Mouse (Mus musculus) hindbrain, embryonic 11.5 days (tissue): Measurements from ENCODE around the gene Epha4. TPM values are rescaled to one million over a fixed set of nuclear protein-coding genes. Genes with fewer than 3 reads are reported as not detected.

ENCODE experiments used
- ATAC-seq: fragments of 200-750 bp; cut with Nextera tagmentation; 2 replicates; pipeline ENCODE4 v1.8.0; 2017; ENCODE audit warnings: mild to moderate bottlenecking, moderate TSS enrichment, moderate library complexity; ENCODE audit not compliant: low FRiP score
- DNase-seq: peaks from one replicate; pipeline ENCODE4 v3.0.0-alpha.2; 2015; ENCODE audit warnings: low spot score
- H3K27ac ChIP-seq: fragments of 300-500 bp; sonication (generic); 2 replicates; pipeline ENCODE4 v1.5.1; 2014; ENCODE audit warnings: mild to moderate bottlenecking, low read depth, low read length
- H3K27me3 ChIP-seq: fragments of 300-500 bp; sonication (generic); 2 replicates; pipeline ENCODE4 v1.6.1; 2014; ENCODE audit warnings: mild to moderate bottlenecking, low read length, moderate library complexity, mixed read lengths; ENCODE audit not compliant: control insufficient read depth, insufficient read depth
- H3K36me3 ChIP-seq: fragments of 300-500 bp; sonication (generic); 2 replicates; pipeline ENCODE4 v1.6.1; 2014; ENCODE audit warnings: mild to moderate bottlenecking, low read length, moderate library complexity, mixed read lengths; ENCODE audit not compliant: control insufficient read depth, insufficient read depth
- H3K4me1 ChIP-seq: fragments of 300-500 bp; sonication (generic); replicated peaks from 2 replicates; pipeline ENCODE4 v1.6.1; 2014; ENCODE audit warnings: low read length, mixed read lengths; ENCODE audit not compliant: control insufficient read depth, insufficient read depth
- H3K4me2 ChIP-seq: fragments of 300-500 bp; sonication (generic); replicated peaks from 2 replicates; pipeline ENCODE4 v1.6.1; 2014; ENCODE audit warnings: mild to moderate bottlenecking, low read depth, low read length
- H3K4me3 ChIP-seq: fragments of 300-500 bp; sonication (generic); 2 replicates; pipeline ENCODE4 v1.5.1; 2014; ENCODE audit warnings: low read depth, low read length
- H3K9ac ChIP-seq: fragments of 300-500 bp; sonication (generic); 2 replicates; pipeline ENCODE4 v1.6.1; 2014; ENCODE audit warnings: low read depth, low read length
- H3K9me3 ChIP-seq: fragments of 300-500 bp; sonication (generic); 2 replicates; pipeline ENCODE4 v1.6.1; 2016; ENCODE audit warnings: low read length; ENCODE audit not compliant: control insufficient read depth
- WGBS: fragments of 180-500 bp; shearing (Covaris S2); extraction: QIAGEN DNeasy Blood & Tissue Kit; methylation state at CpG from one replicate; pipeline ENCODE4 v1.1.7; 2014; 5-methylcytosine and 5-hydroxymethylcytosine counted together
- polyA plus RNA-seq: library from polyadenylated mRNA; unstranded; fragments of >200 nt; fragmentation: Nextera tagmentation; extraction: Ambion mirVana; gene quantifications from 2 replicates; pipeline ENCODE4 v1.2.1, GENCODE M21; 2014

Gene Epha4
- polyA plus RNA-seq, 1 experiment from 2014 or later, result 25.9 TPM

DNA sequence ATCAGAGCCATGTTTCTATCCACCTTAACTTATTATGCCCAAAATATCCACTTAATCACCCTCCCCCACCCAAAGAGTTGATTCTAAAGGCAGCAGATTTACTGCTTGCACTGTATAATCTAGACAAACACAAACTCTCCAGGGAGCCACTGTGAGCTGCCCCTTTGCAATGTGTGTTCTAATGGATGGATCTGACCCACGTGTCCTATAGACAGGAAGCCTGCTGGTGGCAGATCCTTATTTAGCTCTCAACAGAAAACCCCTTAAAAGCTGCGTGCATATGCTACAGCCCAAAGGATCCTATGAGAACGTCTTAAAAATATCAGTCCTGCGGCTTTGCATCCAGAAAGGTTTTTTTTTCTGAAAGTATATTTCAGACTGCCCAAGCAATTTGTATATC, 98.0 kb downstream of the Epha4 start:
- Histone ChIP-seq H3K36me3 (no peaks in the 10 kb centered on the region), H3K4me1 (no peaks in the 10 kb centered on the region), H3K9ac (no peak overlapping the region), H3K27ac (no peak overlapping the region), H3K4me2 (no peak overlapping the region), H3K9me3 (no peaks in the 10 kb centered on the region), H3K27me3 (no peaks in the 10 kb centered on the region), H3K4me3 (no peak overlapping the region)
- no peak for DNase-seq
- no peak for ATAC-seq
- 54% methylated on average over 4 of the region's 4 CpGs for WGBS

GRCm38 (mm10) chr1:77412871-77413669, 101.8 kb downstream of the Epha4 start:
- no peak overlapping the region for H3K9ac ChIP-seq
- WGBS, result 48% methylated on average over 9 of the region's 9 CpGs
- no peaks in the 10 kb centered on the region for H3K36me3 ChIP-seq
- H3K27me3 ChIP-seq, result no peaks in the 10 kb centered on the region
- H3K9me3 ChIP-seq, result no peaks in the 10 kb centered on the region
- no peak overlapping the region for H3K27ac ChIP-seq
- no peak for ATAC-seq
- H3K4me2 ChIP-seq, result no peak overlapping the region
- no peak for DNase-seq
- H3K4me1 ChIP-seq, result peaks cover 3% of the 10 kb centered on the region
- H3K4me3 ChIP-seq, result no peak overlapping the region

GRCm38 (mm10) chr1:77412285-77412684, 102.6 kb downstream of the Epha4 start:
- DNase-seq (no peak), ATAC-seq (no peak)
- Histone ChIP-seq H3K4me3 (no peak overlapping the region), H3K27me3 (no peaks in the 10 kb centered on the region), H3K9ac (no peak overlapping the region), H3K4me1 (peaks cover 3% of the 10 kb centered on the region), H3K4me2 (no peak overlapping the region), H3K36me3 (no peaks in the 10 kb centered on the region), H3K9me3 (no peaks in the 10 kb centered on the region), H3K27ac (no peak overlapping the region)
- 84% methylated on average over 13 of the region's 13 CpGs for WGBS

GRCm38 (mm10) chr1:77411222-77411621, 103.7 kb downstream of the Epha4 start:
- Histone ChIP-seq H3K4me1 (peaks cover 3% of the 10 kb centered on the region), H3K36me3 (no peaks in the 10 kb centered on the region), H3K4me3 (no peak overlapping the region), H3K4me2 (no peak overlapping the region), H3K9ac (no peak overlapping the region), H3K27me3 (no peaks in the 10 kb centered on the region), H3K27ac (no peak overlapping the region), H3K9me3 (no peaks in the 10 kb centered on the region)
- ATAC-seq, result no peak
- WGBS, result 89% methylated on average over 4 of the region's 4 CpGs
- DNase-seq, result no peak

- Histone ChIP-seq H3K4me3 (no peak overlapping the region), H3K4me1 (peaks cover 3% of the 10 kb centered on the region), H3K9me3 (no peaks in the 10 kb centered on the region), H3K9ac (no peak overlapping the region), H3K27ac (no peak overlapping the region), H3K4me2 (no peak overlapping the region), H3K27me3 (no peaks in the 10 kb centered on the region), H3K36me3 (no peaks in the 10 kb centered on the region)
- WGBS, result 66% methylated on average over 2 of the region's 2 CpGs
- ATAC-seq, result no peak
- no peak for DNase-seq
Measured at GRCm38 (mm10) chr1:77410716-77411115, 104.2 kb downstream of the Epha4 start.

DNA sequence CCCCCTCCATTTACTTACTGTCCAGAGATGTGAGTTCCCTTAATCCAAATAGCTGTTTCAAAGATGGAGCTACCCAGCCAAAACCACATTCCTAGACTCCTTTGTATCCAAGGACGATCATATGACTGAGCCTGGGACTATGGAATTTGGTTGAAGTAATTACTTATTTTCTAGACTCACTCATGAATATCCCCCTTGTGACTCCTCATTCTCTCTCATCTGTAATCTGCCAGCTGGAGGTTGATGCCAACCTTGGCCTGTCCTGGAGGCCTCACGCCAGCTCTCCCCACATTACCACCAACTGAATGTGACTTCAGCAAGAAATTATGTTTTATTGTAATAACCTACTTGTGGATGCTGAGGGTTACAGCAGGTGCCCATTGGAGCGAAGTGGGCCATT, 104.7 kb downstream of the Epha4 start:
- DNase-seq, result no peak
- H3K4me2 ChIP-seq, result no peak overlapping the region
- no peak overlapping the region for H3K27ac ChIP-seq
- no peaks in the 10 kb centered on the region for H3K27me3 ChIP-seq
- no peaks in the 10 kb centered on the region for H3K36me3 ChIP-seq
- 0 out of 2 replicates have a peak, but pooled peaks have one; percentile 30 for ATAC-seq
- WGBS, result 41% methylated on average over 3 of the region's 3 CpGs
- H3K9ac ChIP-seq, result no peak overlapping the region
- H3K4me3 ChIP-seq, result no peak overlapping the region
- H3K9me3 ChIP-seq, result no peaks in the 10 kb centered on the region
- peaks cover 3% of the 10 kb centered on the region for H3K4me1 ChIP-seq

DNA sequence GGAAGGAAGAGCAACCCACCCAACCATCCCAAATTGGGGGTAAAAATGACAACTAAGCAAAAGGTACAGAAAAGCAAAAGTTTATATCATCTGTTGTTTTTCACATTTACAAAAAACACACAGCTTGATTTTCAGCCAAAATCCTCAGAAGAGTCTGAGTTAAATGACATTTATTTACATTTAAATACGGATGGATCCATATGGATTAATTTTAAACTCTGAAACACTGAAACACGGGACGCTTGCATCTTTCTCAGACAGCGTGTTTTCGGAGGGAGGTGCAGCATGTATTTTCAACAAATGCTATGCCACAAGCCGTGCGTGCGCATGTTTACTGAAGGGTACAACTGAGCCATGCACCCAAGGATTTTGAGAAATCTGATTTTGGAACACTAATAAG, 105.4 kb downstream of the Epha4 start:
- Histone ChIP-seq H3K36me3 (no peaks in the 10 kb centered on the region), H3K4me3 (no peak overlapping the region), H3K4me2 (no peak overlapping the region), H3K9ac (no peak overlapping the region), H3K9me3 (no peaks in the 10 kb centered on the region), H3K4me1 (peaks cover 3% of the 10 kb centered on the region), H3K27me3 (no peaks in the 10 kb centered on the region), H3K27ac (no peak overlapping the region)
- WGBS, result 95% methylated on average over 8 of the region's 8 CpGs
- ATAC-seq, result no peak
- no peak for DNase-seq

- peaks cover 3% of the 10 kb centered on the region for H3K4me1 ChIP-seq
Measured at GRCm38 (mm10) chr1:77407417-77407816, 107.5 kb downstream of the Epha4 start.

GRCm38 (mm10) chr1:77406631-77407030, 108.3 kb downstream of the Epha4 start:
- H3K27ac ChIP-seq, result no peak overlapping the region
- H3K4me3 ChIP-seq, result no peak overlapping the region
- no peaks in the 10 kb centered on the region for H3K36me3 ChIP-seq
- DNase-seq (no peak), ATAC-seq (no peak)
- H3K27me3 ChIP-seq, result no peaks in the 10 kb centered on the region
- H3K4me2 ChIP-seq, result no peak overlapping the region
- H3K9ac ChIP-seq, result no peak overlapping the region
- WGBS, result 33% methylated on average over 9 of the region's 9 CpGs
- H3K4me1 ChIP-seq, result peaks cover 3% of the 10 kb centered on the region
- H3K9me3 ChIP-seq, result no peaks in the 10 kb centered on the region

More at GRCm38 (mm10) chr1:77407417-77407816, 107.5 kb downstream of the Epha4 start:
- H3K36me3 ChIP-seq, result no peaks in the 10 kb centered on the region
- H3K4me2 ChIP-seq, result no peak overlapping the region
- H3K9ac ChIP-seq, result no peak overlapping the region
- DNase-seq (no peak), ATAC-seq (no peak)
- 54% methylated on average over 9 of the region's 9 CpGs for WGBS
- H3K27ac ChIP-seq, result no peak overlapping the region
- H3K4me3 ChIP-seq, result no peak overlapping the region
- no peaks in the 10 kb centered on the region for H3K27me3 ChIP-seq
- H3K9me3 ChIP-seq, result no peaks in the 10 kb centered on the region
